Mouse (Mus musculus): ENCODE results near the gene Oxa1l.

DNA sequence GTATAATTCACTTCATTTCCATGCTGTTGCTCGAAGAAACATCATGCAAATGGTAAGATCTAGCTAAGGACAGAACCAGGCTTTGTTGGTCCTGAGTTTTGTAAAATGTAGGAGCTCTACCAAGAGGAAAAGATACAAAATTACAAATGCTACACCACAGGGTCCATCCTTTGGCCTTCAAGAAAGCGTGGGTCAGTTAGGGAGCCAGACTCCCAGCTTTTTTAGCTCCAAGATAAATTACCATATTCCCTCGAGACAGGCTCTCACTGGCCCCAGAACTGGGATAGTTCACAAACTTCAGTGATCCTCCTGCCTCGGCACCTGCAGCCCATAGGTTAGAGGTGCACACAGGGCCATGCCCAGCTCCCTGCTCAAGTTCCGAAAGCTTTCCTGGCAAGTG, 36.1 kb upstream of the Oxa1l start:
- no peak for TF ChIP-seq CTCF (IDR thresholded peaks at IDR 0.05; ENCODE audit: control insufficient read depth, insufficient read depth, insufficient replicate concordance, low read depth, low read length)
- TF ChIP-seq POLR2A (IDR thresholded peaks at IDR 0.05; ENCODE audit: control insufficient read depth, low read depth, low read length): no peak

All from testis, adult 2 months (tissue).